Mouse (Mus musculus) heart, postnatal 4 days (tissue): ENCODE measurements around the gene Runx2. TPM values are rescaled to one million over a fixed set of nuclear protein-coding genes. Genes with fewer than 3 reads are reported as not detected.

Experiments
- DNase-seq: peaks from one replicate; pipeline ENCODE4 v3.0.0; 2021
- total RNA-seq, 2 experiments: library from RNA; stranded (reverse); gene quantifications; 2 replicates each; pipeline ENCODE4 v1.2.3; 2021

The Runx2 gene
- total RNA-seq, 2 experiments from 2014 or later = 0.25 to 0.50 TPM

GRCm38 (mm10) chr17:44618175-44618574 is 196.4 kb downstream of the Runx2 start:
- peak; percentile 39 for DNase-seq

- no peak for DNase-seq
Measured at GRCm38 (mm10) chr17:44617741-44618140, 196.9 kb downstream of the Runx2 start.

- no peak for DNase-seq
Measured at GRCm38 (mm10) chr17:44613716-44614715, 200.6 kb downstream of the Runx2 start.

DNA sequence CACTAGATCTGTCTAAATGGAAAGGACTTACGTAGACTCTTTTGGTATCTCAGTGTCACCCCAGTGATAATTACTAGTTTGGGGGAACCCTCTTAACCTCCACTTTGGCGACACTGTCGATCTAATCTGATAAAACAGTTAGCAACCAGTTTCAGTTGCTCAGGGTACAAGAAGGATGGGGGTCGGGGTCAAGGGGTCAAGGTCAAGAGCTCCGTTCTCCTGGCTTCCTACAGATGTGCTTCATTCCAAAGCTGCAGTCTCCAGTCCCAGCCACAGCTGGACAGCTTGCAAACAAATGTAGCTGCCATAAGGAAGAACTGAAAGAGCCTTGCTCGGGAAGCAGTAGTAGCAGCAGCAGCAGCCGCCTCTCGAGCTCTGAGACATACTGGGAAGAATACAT is 202.0 kb downstream of the Runx2 start:
- no peak for DNase-seq

- DNase-seq = no peak
Measured at GRCm38 (mm10) chr17:44612002-44612401, 202.6 kb downstream of the Runx2 start.

DNA sequence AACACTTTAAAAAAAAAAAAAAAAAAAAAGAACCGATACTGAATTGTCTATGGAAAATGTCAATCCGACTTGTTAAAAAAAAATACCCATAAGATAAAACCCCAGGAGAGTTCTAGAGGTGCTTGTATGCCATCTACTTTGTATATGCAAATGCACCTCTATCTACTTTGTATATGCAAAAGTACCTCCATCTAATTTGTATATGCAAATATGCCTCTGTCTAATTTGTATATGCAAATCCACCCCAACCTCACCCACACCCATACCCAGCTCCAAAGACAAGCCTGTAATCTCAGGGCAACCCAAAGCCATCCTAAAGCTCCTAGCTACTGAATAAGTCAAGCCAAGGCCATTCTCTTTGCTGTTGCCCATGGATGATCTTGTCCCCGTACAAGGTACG is 203.1 kb downstream of the Runx2 start:
- no peak for DNase-seq

DNA sequence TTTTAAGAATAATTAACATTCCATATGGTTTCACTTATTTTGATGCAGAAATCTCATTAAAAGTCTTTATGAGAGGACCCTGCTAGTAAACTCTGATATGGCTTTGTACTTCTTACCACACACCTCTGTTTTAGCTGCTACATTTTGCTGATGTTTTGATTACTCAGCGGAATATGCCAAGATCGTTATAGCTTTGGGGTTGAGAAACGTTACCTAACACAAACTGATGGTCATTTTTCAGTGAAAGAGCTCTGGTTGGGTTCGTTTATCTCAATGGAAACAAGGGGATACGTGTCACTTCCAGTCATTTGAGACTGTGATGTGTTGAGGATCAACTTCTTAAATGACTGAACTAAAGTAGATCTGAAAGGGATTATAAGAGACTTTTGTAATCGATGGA is 203.8 kb downstream of the Runx2 start:
- no peak for DNase-seq

DNA sequence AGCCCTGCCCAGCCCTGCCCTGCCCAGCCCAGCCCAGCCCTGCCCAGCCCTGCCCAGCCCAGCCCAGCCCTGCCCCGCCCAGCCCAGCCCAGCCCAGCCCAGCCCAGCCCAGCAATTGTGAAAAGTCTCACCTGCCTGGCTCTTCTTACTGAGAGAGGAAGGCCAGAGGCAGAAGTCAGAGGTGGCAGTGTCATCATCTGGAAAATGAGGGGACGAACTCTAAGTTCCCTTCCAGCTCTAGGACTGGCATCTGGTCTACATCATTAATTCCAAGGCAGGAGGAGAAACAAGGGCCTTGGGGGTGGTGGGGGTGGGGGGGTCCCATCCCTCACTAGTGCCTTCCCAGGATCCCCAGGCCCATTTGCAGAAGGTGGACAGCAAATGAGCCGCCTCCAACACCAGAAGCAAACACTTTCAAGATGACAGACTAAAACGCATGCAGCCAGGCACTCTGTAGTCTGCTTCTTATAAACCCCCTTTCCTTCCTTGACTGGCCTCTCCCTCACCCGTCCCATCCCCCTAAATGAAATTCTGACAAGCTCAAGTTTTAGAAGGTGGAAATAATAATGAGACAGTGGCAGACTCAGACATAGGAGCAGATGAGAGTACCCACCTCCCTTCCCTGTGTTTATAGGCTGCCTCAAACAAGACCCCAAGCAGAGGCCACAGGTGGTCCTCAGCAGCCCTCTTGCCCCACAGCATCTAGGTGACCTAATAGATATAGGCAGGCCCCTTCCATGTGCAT is 204.5 kb downstream of the Runx2 start:
- no peak for DNase-seq

DNA sequence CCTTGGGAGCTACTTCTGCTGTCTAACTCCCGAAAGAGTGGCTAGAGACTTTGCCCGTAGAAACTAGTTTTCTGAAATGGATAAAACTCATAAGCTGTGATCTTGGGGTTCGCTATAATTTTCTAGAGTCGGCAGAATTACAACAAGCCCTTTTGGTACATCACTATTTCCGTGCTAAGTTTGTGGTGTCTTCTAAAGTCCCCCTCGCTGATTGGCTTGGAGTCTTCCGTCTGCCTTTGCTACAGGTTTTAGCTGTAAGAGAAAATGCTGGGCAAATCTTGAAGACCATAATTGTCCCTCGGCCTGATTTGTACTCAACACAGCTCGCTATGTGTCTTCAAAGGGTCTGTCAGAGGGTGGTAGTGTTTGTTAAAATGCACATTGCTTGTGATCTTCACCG is 205.2 kb downstream of the Runx2 start:
- no peak for DNase-seq

DNA sequence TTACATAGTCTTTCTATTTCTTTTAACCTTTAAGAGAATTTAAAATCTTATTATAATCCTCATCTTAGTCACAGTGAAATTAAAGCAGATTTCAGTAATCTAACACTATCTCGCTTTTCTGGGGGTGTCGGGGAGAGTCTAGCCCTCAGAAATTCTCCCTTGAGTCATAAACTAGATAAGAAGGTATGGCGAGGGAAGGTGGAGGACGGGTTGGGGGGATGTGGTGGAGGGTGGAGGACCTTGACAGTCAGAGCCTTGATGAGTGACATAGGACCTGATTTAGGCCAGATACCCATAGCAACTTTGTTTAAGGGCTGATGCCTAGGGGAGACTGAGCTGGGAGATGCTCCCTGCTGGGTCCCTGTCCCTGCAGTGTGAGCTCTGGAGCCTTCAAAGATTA is 205.7 kb downstream of the Runx2 start:
- DNase-seq = no peak

GRCm38 (mm10) chr17:44607383-44607782 is 207.2 kb downstream of the Runx2 start:
- DNase-seq = no peak

DNA sequence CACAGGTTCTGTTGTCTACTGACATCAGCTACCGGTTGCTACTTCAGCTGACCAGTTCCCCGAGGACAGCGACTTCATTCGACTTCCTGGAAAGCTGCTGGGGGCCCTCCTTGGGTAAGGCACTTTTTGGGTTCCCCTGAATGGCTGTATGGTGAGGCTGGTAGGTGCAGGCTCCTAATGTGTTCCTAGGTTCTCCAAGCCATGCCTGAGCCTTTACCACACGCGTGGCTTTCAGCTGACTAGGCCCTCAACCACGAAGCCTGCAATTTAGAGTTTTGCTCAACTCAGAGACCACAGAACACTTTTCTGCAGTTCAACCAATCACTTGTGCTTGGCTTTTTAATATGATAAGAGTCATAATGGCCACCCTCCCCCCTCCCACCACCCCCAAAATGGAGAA is 208.4 kb downstream of the Runx2 start:
- no peak for DNase-seq

DNA sequence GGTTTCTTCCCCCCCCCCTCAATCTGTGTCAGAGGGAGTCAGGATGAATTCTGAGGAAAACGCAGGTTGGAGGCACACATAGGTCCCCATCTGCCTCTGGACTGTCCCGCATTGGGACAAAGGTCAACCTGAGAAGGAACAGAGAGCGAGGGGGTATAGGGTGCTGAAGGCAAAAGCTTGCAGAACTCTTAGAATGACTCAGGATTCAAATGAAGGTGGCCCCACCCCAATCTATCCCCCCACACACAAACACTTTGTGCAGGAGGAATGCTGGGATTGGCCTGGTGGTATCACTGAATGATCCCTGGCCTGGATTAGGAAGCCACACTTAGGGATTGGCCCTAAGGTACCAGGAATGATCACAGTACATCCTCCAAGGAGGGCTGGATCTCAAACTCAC is 208.8 kb downstream of the Runx2 start:
- no peak for DNase-seq

GRCm38 (mm10) chr17:44603170-44603569 is 211.4 kb downstream of the Runx2 start:
- DNase-seq = no peak

DNA sequence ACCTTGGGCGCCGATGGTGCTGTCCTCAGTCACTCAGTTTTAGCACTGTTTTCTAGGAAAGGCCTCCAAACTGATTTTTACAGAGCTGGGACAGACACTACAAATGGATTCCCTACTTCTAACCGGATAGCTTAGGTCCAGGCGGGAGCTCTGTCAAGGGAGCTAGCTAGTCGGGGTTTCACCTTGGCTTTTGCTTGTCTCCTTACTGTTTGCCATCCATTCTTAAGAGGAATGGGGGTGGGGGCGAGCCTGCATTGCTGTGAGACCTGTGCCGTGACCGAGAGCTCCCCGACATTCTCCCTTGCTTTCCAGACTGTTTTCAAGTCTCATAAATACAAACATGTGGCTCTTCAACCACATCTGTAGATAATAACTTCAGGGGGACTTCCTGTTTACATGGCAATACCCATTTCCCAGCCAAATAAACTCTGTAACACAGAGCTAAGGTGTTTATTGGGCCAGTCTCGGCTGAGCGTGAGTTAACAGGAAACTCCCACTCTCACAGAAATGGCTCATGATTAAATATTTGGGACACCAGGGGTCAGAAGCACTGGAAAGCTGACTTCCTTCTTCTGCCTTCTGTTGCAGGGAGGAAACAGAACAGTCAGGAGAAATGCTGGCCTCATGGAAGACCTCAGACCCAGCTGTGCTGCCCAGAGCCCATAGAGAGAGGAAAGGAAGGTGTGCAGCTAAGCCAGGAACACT is 213.1 kb downstream of the Runx2 start:
- DNase-seq = no peak

DNA sequence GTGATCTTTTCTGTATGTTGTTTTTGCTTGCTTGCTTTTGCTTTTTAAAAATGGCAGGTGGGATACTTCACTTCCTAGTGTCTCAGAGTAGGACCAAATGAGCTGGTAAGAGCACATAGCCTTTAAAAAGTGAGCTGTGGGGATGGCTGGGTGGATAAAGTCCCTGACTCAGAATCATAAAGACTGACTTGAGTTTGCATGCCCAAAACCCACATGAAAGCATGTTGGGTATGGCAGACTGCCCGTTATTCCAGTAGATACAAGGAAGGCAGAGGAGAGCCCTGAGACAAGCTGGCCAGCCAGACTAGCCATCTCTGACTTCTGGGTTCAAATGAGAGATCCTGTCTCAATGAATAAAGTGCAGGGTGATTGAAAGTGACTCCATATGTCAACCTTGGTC is 214.7 kb downstream of the Runx2 start:
- no peak for DNase-seq

- DNase-seq = no peak
Measured at GRCm38 (mm10) chr17:44599132-44599531, 215.5 kb downstream of the Runx2 start.

DNA sequence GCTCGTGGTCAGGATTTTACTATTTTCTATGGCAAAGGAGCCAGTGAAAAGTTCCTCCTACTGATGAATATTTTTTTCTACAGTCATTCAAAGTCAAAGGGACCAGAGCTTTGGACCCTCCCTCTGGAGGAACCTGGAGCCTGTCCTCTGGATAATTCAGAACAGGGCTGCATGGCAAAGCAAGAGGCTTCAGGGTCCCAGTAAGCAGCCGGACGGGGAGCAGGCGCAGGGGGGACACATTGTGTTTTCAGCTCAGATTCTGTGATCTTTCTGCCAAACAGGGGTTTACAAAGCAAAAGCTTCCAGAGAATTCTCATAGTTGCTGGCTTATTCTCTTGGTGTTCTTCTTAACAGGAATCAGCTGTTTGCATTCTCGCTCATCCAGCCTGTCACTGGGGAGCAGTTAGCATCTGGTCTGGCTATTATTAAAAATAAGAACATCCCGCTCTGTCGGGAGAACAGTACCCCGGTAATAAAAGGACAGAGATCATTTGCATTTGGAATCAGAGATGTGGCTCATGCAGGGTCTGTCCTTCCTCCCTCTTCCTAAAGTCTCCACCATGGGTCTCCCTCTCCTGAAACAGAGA is 216.6 kb downstream of the Runx2 start:
- no peak for DNase-seq

DNA sequence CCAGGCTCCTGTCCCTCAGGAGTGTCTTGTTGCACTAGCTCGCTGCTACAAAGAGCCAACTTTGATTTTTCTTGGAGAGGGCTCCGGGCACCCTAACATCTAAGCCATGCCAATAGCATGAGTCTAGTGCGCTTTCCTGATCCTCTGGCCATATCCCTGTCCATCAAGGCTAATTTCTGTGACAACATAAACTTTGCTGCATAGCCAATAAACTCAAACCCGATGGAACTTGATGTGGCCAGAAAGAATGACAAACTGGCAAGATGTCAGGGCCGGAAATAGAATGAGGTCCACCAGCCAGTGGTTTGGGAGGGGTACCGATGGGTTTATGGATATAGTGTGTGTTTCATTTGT is 221.9 kb downstream of the Runx2 start:
- no peak for DNase-seq

- no peak for DNase-seq
Measured at GRCm38 (mm10) chr17:44592067-44592736, 222.4 kb downstream of the Runx2 start.

DNA sequence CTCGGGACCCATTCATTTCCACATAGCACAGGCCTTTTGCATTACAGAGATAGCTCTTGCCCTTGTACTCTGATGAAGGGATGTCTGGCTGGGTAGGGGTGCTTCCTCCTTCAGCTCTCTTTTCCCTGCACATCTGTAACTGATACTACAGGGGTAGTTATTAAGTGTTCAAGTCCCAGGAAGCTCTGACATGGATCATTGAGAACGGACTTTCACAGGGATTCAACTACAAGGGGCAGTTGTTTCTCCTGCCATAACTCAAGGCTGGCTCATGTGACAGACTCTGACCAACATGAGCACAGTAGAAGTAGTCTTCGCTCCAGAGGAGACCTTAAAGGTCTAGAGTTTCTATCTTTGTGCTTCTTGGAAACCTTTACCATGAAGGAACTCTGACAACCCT is 226.1 kb downstream of the Runx2 start:
- no peak for DNase-seq

DNA sequence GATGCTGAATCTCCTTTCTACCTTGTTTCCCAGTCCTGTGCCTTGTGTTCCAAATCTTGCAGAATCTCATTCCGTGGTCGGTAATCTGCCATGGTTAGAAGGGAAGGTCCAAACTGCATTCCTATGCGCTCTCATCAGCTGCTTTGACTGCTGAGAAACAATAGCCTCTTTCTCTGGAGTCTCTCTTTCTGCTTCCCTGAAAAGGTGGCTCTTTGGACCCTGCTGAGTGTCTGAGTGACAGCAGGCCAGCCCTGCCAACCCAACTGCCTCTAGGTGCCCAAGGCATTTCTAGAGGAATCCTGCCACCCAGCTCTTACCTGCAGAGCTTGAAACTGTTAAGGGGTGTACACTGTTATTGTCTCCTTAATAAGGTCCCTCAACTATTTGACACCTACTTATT is 226.6 kb downstream of the Runx2 start:
- DNase-seq = no peak
